Mouse (Mus musculus): ENCODE measurements around the gene Ino80. TPM values are rescaled to one million over a fixed set of nuclear protein-coding genes. Genes with fewer than 3 reads are reported as not detected.
A peak's percentile ranks its signal among the peaks of the same experiment; 100 is the strongest.

The Ino80 gene
- polyA plus RNA-seq, 1 experiment from 2014 or later: 4.2 TPM

GRCm38 (mm10) chr2:119334964-119335525, 142.4 kb downstream of the Ino80 start:
- H3K4me3 ChIP-seq (ENCODE audit: low read length): no peak overlapping the region
- H3K9ac ChIP-seq (ENCODE audit: low read length): no peak overlapping the region
- H3K9me3 ChIP-seq (ENCODE audit: control insufficient read depth, low read length): no peaks in the 10 kb centered on the region
- WGBS: 71% methylated on average over 7 of the region's 7 CpGs
- 0 out of 2 replicates have a peak overlapping the region, but pooled peaks have one; percentile 5 for H3K4me2 ChIP-seq (ENCODE audit: low read depth, low read length)
- H3K27ac ChIP-seq (ENCODE audit: low read length): no peak overlapping the region
- no peak for ATAC-seq (ENCODE audit: low read depth)
- H3K36me3 ChIP-seq (ENCODE audit: control insufficient read depth, insufficient read depth, low read length): no peaks in the 10 kb centered on the region; the same call in 1 of the 2 replicates
- no peaks in the 10 kb centered on the region for H3K27me3 ChIP-seq (ENCODE audit: control insufficient read depth, insufficient read depth, low read depth, low read length)
- peaks cover 24% of the 10 kb centered on the region for H3K4me1 ChIP-seq (replicated peaks; ENCODE audit: control insufficient read depth, insufficient read depth, low read length)

DNA sequence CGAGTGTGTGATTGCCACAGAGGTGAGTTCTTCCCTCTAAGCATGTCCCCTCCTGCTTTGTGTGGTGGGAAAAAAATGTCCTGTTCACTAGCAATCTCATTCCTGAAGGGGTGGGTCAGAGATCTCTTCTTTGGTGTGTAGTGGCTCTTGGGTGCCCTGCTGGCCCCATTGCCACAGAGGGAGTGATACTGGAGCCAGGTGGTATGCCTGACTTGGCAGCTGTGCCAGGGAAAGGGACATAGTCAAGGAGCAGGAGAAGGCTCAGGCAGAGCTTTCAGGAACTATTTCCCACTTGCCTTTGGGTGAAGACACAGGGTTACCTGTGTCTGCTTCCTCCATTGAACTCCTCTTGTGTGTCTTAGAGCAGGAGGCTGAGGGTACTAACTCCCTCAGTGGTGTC, 143.4 kb downstream of the Ino80 start:
- no peak for ATAC-seq (ENCODE audit: low read depth)
- 46% methylated on average over 1 of the region's 1 CpGs for WGBS

DNA sequence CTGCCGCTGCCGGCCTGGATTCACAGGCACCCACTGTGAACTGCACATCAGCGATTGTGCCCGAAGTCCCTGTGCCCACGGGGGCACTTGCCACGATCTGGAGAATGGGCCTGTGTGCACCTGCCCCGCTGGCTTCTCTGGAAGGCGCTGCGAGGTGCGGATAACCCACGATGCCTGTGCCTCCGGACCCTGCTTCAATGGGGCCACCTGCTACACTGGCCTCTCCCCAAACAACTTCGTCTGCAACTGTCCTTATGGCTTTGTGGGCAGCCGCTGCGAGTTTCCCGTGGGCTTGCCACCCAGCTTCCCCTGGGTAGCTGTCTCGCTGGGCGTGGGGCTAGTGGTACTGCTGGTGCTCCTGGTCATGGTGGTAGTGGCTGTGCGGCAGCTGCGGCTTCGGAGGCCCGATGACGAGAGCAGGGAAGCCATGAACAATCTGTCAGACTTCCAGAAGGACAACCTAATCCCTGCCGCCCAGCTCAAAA, 145.3 kb downstream of the Ino80 start:
- Histone ChIP-seq H3K4me1 (replicated peaks; ENCODE audit: control insufficient read depth, insufficient read depth, low read length) (peaks cover 34% of the 10 kb centered on the region), H3K4me3 (ENCODE audit: low read length) (no peak overlapping the region), H3K9me3 (ENCODE audit: control insufficient read depth, low read length) (no peaks in the 10 kb centered on the region), H3K9ac (ENCODE audit: low read length) (no peak overlapping the region), H3K27me3 (ENCODE audit: control insufficient read depth, insufficient read depth, low read depth, low read length) (peaks cover 6% of the 10 kb centered on the region; the same call in 1 of the 2 replicates), H3K36me3 (ENCODE audit: control insufficient read depth, insufficient read depth, low read length) (no peaks in the 10 kb centered on the region; the same call in 1 of the 2 replicates), H3K4me2 (ENCODE audit: low read depth, low read length) (0 out of 2 replicates have a peak overlapping the region, but pooled peaks have one; percentile 2), H3K27ac (ENCODE audit: low read length) (no peak overlapping the region)
- WGBS: 69% methylated on average over 24 of the region's 24 CpGs
- ATAC-seq (ENCODE audit: low read depth): no peak

More for the DNA sequence above, 143.4 kb downstream of the Ino80 start:
- Histone ChIP-seq H3K4me3 (ENCODE audit: low read length) (0 out of 2 replicates have a peak overlapping the region, but pooled peaks have one; percentile 9), H3K27ac (ENCODE audit: low read length) (no peak overlapping the region), H3K4me1 (replicated peaks; ENCODE audit: control insufficient read depth, insufficient read depth, low read length) (peaks cover 30% of the 10 kb centered on the region), H3K36me3 (ENCODE audit: control insufficient read depth, insufficient read depth, low read length) (no peaks in the 10 kb centered on the region; the same call in 1 of the 2 replicates), H3K4me2 (ENCODE audit: low read depth, low read length) (peak overlapping the region; percentile 22), H3K27me3 (ENCODE audit: control insufficient read depth, insufficient read depth, low read depth, low read length) (no peaks in the 10 kb centered on the region; the same call in 1 of the 2 replicates), H3K9me3 (ENCODE audit: control insufficient read depth, low read length) (no peaks in the 10 kb centered on the region), H3K9ac (ENCODE audit: low read length) (no peak overlapping the region)

- no peaks in the 10 kb centered on the region; the same call in 1 of the 2 replicates for H3K36me3 ChIP-seq (ENCODE audit: control insufficient read depth, insufficient read depth, low read length)
- H3K9ac ChIP-seq (ENCODE audit: low read length): no peak overlapping the region
- H3K4me2 ChIP-seq (ENCODE audit: low read depth, low read length): 0 out of 2 replicates have a peak overlapping the region, but pooled peaks have one; percentile 3
- no peaks in the 10 kb centered on the region for H3K9me3 ChIP-seq (ENCODE audit: control insufficient read depth, low read length)
- no peak for ATAC-seq (ENCODE audit: low read depth)
- no peak overlapping the region for H3K27ac ChIP-seq (ENCODE audit: low read length)
- H3K27me3 ChIP-seq (ENCODE audit: control insufficient read depth, insufficient read depth, low read depth, low read length): peaks cover 16% of the 10 kb centered on the region
- H3K4me1 ChIP-seq (replicated peaks; ENCODE audit: control insufficient read depth, insufficient read depth, low read length): peaks cover 35% of the 10 kb centered on the region
- 85% methylated on average over 8 of the region's 8 CpGs for WGBS
- no peak overlapping the region for H3K4me3 ChIP-seq (ENCODE audit: low read length)
Measured at GRCm38 (mm10) chr2:119330795-119331194, 146.7 kb downstream of the Ino80 start.

- ATAC-seq (ENCODE audit: low read depth): peak; percentile 60
- WGBS: 38% methylated on average over 3 of the region's 3 CpGs
Measured at GRCm38 (mm10) chr2:119329123-119329817, 148.2 kb downstream of the Ino80 start.

DNA sequence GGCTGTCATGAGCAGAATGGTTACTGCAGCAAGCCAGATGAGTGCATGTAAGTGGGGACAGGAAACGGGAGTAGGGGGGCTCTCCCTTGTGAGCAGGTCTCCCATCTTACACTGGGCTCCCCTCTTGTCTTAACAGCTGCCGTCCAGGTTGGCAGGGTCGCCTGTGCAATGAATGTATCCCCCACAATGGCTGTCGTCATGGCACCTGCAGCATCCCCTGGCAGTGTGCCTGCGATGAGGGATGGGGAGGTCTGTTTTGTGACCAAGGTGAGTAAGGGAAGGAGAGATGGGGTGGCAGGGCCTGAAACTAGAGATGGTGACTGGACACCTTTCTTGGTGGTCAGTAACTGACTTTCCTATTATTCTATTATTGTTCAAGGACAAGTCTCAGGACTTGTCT, 148.9 kb downstream of the Ino80 start:
- H3K9ac ChIP-seq (ENCODE audit: low read length): no peak overlapping the region
- WGBS: 32% methylated on average over 5 of the region's 5 CpGs

More at GRCm38 (mm10) chr2:119329123-119329817, 148.2 kb downstream of the Ino80 start:
- Histone ChIP-seq H3K9ac (ENCODE audit: low read length) (peak overlapping the region; percentile 24; the same call in 1 of the 2 replicates), H3K4me1 (replicated peaks; ENCODE audit: control insufficient read depth, insufficient read depth, low read length) (peaks cover 43% of the 10 kb centered on the region), H3K9me3 (ENCODE audit: control insufficient read depth, low read length) (no peaks in the 10 kb centered on the region), H3K4me3 (ENCODE audit: low read length) (peak overlapping the region; percentile 14), H3K36me3 (ENCODE audit: control insufficient read depth, insufficient read depth, low read length) (no peaks in the 10 kb centered on the region), H3K27me3 (ENCODE audit: control insufficient read depth, insufficient read depth, low read depth, low read length) (peaks cover 29% of the 10 kb centered on the region), H3K27ac (ENCODE audit: low read length) (peak overlapping the region; percentile 76), H3K4me2 (ENCODE audit: low read depth, low read length) (peak overlapping the region; percentile 91)

DNA sequence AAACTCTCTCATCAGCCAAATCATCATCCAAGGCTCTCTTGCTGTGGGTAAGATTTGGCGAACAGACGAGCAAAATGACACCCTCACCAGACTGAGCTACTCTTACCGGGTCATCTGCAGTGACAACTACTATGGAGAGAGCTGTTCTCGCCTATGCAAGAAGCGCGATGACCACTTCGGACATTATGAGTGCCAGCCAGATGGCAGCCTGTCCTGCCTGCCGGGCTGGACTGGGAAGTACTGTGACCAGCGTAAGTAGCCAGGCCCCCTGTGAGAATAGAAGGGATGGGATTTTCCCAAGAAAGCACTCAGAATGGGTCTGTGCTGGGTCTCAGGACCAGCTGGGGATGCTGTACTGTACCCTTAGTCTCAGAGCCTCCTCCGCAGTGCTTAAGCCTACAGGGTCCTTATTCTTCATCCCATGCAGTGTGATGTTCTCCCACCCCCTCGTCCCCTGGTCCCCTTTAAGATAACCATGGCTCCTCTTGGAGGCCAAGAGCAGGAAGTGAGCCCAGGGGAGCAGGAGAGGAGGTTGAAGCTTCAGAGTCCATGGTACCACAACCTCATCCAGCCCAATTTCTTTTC, 149.5 kb downstream of the Ino80 start:
- Histone ChIP-seq H3K9me3 (ENCODE audit: control insufficient read depth, low read length) (no peaks in the 10 kb centered on the region), H3K4me2 (ENCODE audit: low read depth, low read length) (peak overlapping the region; percentile 91), H3K36me3 (ENCODE audit: control insufficient read depth, insufficient read depth, low read length) (no peaks in the 10 kb centered on the region), H3K4me3 (ENCODE audit: low read length) (peak overlapping the region; percentile 64), H3K27ac (ENCODE audit: low read length) (peak overlapping the region; percentile 3; the same call in 1 of the 2 replicates), H3K4me1 (replicated peaks; ENCODE audit: control insufficient read depth, insufficient read depth, low read length) (peaks cover 49% of the 10 kb centered on the region), H3K27me3 (ENCODE audit: control insufficient read depth, insufficient read depth, low read depth, low read length) (peaks cover 39% of the 10 kb centered on the region), H3K9ac (ENCODE audit: low read length) (peak overlapping the region; percentile 70)
- ATAC-seq (ENCODE audit: low read depth): no peak
- WGBS: 24% methylated on average over 11 of the region's 11 CpGs

More for the DNA sequence above, 148.9 kb downstream of the Ino80 start:
- Histone ChIP-seq H3K4me2 (ENCODE audit: low read depth, low read length) (peak overlapping the region; percentile 91), H3K9me3 (ENCODE audit: control insufficient read depth, low read length) (no peaks in the 10 kb centered on the region), H3K36me3 (ENCODE audit: control insufficient read depth, insufficient read depth, low read length) (no peaks in the 10 kb centered on the region), H3K27ac (ENCODE audit: low read length) (peak overlapping the region; percentile 53; the same call in 1 of the 2 replicates), H3K27me3 (ENCODE audit: control insufficient read depth, insufficient read depth, low read depth, low read length) (peaks cover 36% of the 10 kb centered on the region), H3K4me3 (ENCODE audit: low read length) (peak overlapping the region; percentile 64), H3K4me1 (replicated peaks; ENCODE audit: control insufficient read depth, insufficient read depth, low read length) (peaks cover 47% of the 10 kb centered on the region)
- no peak for ATAC-seq (ENCODE audit: low read depth)

DNA sequence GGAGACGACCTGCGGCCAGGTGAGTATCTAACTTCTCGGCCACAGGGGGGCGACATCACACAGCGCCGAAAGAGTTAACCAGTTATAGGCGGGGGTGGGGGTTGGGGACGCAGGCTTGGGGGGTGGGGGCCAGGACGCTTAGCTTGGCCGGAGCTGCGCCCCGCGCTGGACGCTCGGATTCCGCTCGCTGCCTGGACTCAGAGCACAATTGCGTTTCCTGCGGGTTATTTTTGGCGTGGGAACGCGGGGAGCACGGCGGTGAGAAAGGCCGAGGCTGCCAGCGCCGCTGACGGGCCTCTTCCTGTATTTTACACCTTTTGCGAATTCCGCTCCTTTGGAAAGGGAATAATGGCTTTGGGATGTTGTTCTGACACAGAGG, 150.4 kb downstream of the Ino80 start:
- Histone ChIP-seq H3K9me3 (ENCODE audit: control insufficient read depth, low read length) (no peaks in the 10 kb centered on the region), H3K27me3 (ENCODE audit: control insufficient read depth, insufficient read depth, low read depth, low read length) (peaks cover 46% of the 10 kb centered on the region), H3K4me1 (replicated peaks; ENCODE audit: control insufficient read depth, insufficient read depth, low read length) (peaks cover 56% of the 10 kb centered on the region), H3K4me2 (ENCODE audit: low read depth, low read length) (peak overlapping the region; percentile 91), H3K4me3 (ENCODE audit: low read length) (peak overlapping the region; percentile 64), H3K9ac (ENCODE audit: low read length) (peak overlapping the region; percentile 70), H3K36me3 (ENCODE audit: control insufficient read depth, insufficient read depth, low read length) (no peaks in the 10 kb centered on the region), H3K27ac (ENCODE audit: low read length) (peak overlapping the region; percentile 59; the same call in 1 of the 2 replicates)
- WGBS: under 1% methylated on average over 30 of the region's 30 CpGs
- peak; percentile 13; the same call in 1 of the 2 replicates for ATAC-seq (ENCODE audit: low read depth)

All from lung, embryonic 16.5 days (tissue).